8 mouse cellular contexts compared by ENCODE assay signal in the genomic region with DNA sequence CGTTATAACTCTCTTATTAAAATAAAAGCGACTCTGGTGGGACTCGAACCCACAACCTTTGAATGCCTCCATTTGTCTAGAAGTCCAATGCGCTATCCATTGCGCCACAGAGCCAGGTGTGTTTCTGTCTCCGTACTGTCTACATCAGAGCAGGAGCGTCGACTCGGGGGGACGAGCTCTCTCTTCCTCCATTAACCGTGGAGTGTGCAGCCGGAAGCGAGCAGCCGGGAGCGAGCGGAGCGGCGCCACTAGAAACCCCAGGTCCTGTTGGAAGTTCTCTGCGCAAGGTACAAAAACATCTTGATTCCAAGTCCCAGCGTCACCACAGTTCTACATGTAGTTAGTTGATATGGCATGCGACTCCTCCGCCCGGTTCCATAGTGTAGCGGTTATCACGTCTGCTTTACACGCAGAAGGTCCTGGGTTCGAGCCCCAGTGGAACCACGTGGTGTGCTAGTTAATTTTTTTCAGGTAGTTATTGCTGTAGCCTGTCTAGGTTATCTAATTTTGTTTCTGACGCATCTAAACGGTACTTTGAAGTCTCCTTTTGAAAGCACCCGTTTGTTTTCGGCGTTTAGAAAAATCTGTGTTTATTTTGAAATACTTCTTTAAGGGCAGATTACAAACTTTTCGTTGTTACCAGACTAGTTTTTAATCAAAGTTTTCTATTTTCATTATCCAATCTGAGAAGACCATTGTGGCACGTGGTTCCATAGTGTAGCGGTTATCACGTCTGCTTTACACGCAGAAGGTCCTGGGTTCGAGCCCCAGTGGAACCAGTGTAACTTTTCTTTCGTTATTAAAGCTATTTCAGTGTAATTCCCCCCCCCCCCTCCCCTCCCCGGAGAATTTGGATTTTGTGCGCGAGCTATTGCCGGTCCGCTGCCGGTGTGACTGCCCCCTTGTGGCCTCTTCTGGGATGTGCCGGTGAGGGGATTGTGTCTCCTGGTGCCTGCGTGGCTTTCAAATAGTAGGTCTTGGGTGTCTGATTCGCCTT. TPM values are rescaled to one million over a fixed set of nuclear protein-coding genes. Genes with fewer than 3 reads are reported as not detected.
DNase-seq lines count a peak whose midpoint lies in the region; ATAC-seq and TF ChIP-seq lines count a peak whose summit lies in the region.

No protein-coding gene starts in this region.

- peak overlapping the region; percentile 8; the same call in 1 of the 2 replicates for H3K9ac ChIP-seq in forebrain, embryonic 12.5 days
- peak overlapping the region; percentile 58 for H3K9ac ChIP-seq in heart, postnatal 0 days (replicated peaks; ENCODE audit: low read depth, low read length)
- peak overlapping the region; percentile 2; the same call in 1 of the 2 replicates for H3K9ac ChIP-seq in liver, embryonic 14.5 days (replicated peaks)
- H3K9ac ChIP-seq in stomach, embryonic 15.5 days = 0 out of 2 replicates have a peak overlapping the region, but pooled peaks have one; percentile 26

- TF ChIP-seq CTCF in E14TG2a.4 (conservative IDR thresholded peaks at IDR 0.05; ENCODE audit: low read length) = peak; percentile 70
- TF ChIP-seq CTCF in heart, postnatal 0 days (IDR thresholded peaks at IDR 0.05; ENCODE audit: low read depth) = peak; percentile 76
- TF ChIP-seq CTCF in liver, embryonic 14.5 days (IDR thresholded peaks at IDR 0.05; ENCODE audit: low read depth) = peak; percentile 90

- peaks cover 11% of the 10 kb centered on the region for H3K27me3 ChIP-seq in E14TG2a.4 (ENCODE audit: insufficient read depth, low read length)
- no peaks in the 10 kb centered on the region for H3K27me3 ChIP-seq in forebrain, embryonic 12.5 days
- H3K27me3 ChIP-seq in heart, postnatal 0 days (ENCODE audit: control insufficient read depth, insufficient read depth, low read length) = no peaks in the 10 kb centered on the region
- H3K27me3 ChIP-seq in liver, embryonic 14.5 days (ENCODE audit: control insufficient read depth, insufficient read depth, low read length) = no peaks in the 10 kb centered on the region
- no peaks in the 10 kb centered on the region for H3K27me3 ChIP-seq in stomach, embryonic 15.5 days (replicated peaks)

- WGBS in forebrain, embryonic 12.5 days = under 1% methylated on average over 49 of the region's 49 CpGs
- WGBS in heart, postnatal 0 days = under 1% methylated on average over 49 of the region's 49 CpGs
- under 1% methylated on average over 49 of the region's 49 CpGs for WGBS in liver, embryonic 14.5 days (ENCODE audit: insufficient replicate concordance)
- under 1% methylated on average over 49 of the region's 49 CpGs for WGBS in stomach, embryonic 15.5 days

- ATAC-seq in forebrain, embryonic 12.5 days (ENCODE audit: low FRiP score) = peak; percentile 85
- peak; percentile 75 for ATAC-seq in heart, postnatal 0 days (ENCODE audit: insufficient read depth, low read depth)
- ATAC-seq in liver, embryonic 14.5 days (ENCODE audit: insufficient read depth) = peak; percentile 76
- peak; percentile 80 for ATAC-seq in stomach, embryonic 15.5 days (ENCODE audit: insufficient read depth, low FRiP score, low read depth)

- peak overlapping the region; percentile 63 for H3K4me2 ChIP-seq in forebrain, embryonic 12.5 days
- peak overlapping the region; percentile 92 for H3K4me2 ChIP-seq in heart, postnatal 0 days (ENCODE audit: low read depth, low read length)
- H3K4me2 ChIP-seq in liver, embryonic 14.5 days (ENCODE audit: low read depth) = peak overlapping the region; percentile 85
- H3K4me2 ChIP-seq in stomach, embryonic 15.5 days = peak overlapping the region; percentile 75

- TF ChIP-seq EP300 in heart, postnatal 0 days (IDR thresholded peaks at IDR 0.05; ENCODE audit: low read depth) = 0 out of 2 replicates have a peak, but pooled peaks have one; percentile 49
- TF ChIP-seq EP300 in liver, embryonic 14.5 days (IDR thresholded peaks at IDR 0.05; ENCODE audit: low read depth) = no peak

- peak overlapping the region; percentile 89 for H3K4me3 ChIP-seq in E14TG2a.4 (replicated peaks; ENCODE audit: low read length)
- H3K4me3 ChIP-seq in forebrain, embryonic 12.5 days (replicated peaks) = peak overlapping the region; percentile 65
- peak overlapping the region; percentile 59 for H3K4me3 ChIP-seq in heart, postnatal 0 days (ENCODE audit: low read depth, low read length)
- peak overlapping the region; percentile 63 to 79 for H3K4me3 ChIP-seq in liver, embryonic 14.5 days (ENCODE audit: insufficient read depth in 1 of 2, low read depth in 2 of 2, low read length in 2 of 2)
- peak overlapping the region; percentile 69 for H3K4me3 ChIP-seq in stomach, embryonic 15.5 days (replicated peaks)

- DNase-seq in c-Kit-positive CD71-positive TER-119-positive erythroid progenitor cells, embryonic 14.5 days (ENCODE audit: low spot score) = peak; percentile 94
- DNase-seq in heart, postnatal 0 days (ENCODE audit: low spot score) = peak; percentile 88
- peak; percentile 87 to 88 for DNase-seq in kidney, postnatal 36 days
- peak; percentile 82 to 87 (median 85) for DNase-seq in liver, embryonic 14.5 days (ENCODE audit: low read depth in 3 of 3, low spot score in 3 of 3)
- peak; percentile 96 for DNase-seq in neural tube, embryonic 10.5 days (ENCODE audit: extremely low spot score, low spot score)

- H3K4me1 ChIP-seq in E14TG2a.4 (replicated peaks; ENCODE audit: low read depth, low read length) = peaks cover 41% of the 10 kb centered on the region
- H3K4me1 ChIP-seq in forebrain, embryonic 12.5 days = peaks cover 11% of the 10 kb centered on the region
- peaks cover 8% of the 10 kb centered on the region; the same call in 1 of the 2 replicates for H3K4me1 ChIP-seq in heart, postnatal 0 days (ENCODE audit: control insufficient read depth, insufficient read depth)
- peaks cover 8 to 19% of the 10 kb centered on the region in 2 experiments for H3K4me1 ChIP-seq in liver, embryonic 14.5 days (replicated peaks; ENCODE audit: control insufficient read depth in 2 of 2, insufficient read depth in 2 of 2, low read length in 1 of 2)
- H3K4me1 ChIP-seq in stomach, embryonic 15.5 days = peaks cover 6% of the 10 kb centered on the region; the same call in 1 of the 2 replicates

- H3K9me3 ChIP-seq in E14TG2a.4 (ENCODE audit: low read length) = no peaks in the 10 kb centered on the region
- no peaks in the 10 kb centered on the region for H3K9me3 ChIP-seq in forebrain, embryonic 12.5 days
- H3K9me3 ChIP-seq in heart, postnatal 0 days (replicated peaks; ENCODE audit: control insufficient read depth, low read length) = no peaks in the 10 kb centered on the region
- H3K9me3 ChIP-seq in liver, embryonic 14.5 days (ENCODE audit: control insufficient read depth, low read length) = no peaks in the 10 kb centered on the region
- no peaks in the 10 kb centered on the region for H3K9me3 ChIP-seq in stomach, embryonic 15.5 days

- no peaks in the 10 kb centered on the region for H3K36me3 ChIP-seq in E14TG2a.4 (ENCODE audit: insufficient read depth, low read length)
- no peaks in the 10 kb centered on the region for H3K36me3 ChIP-seq in forebrain, embryonic 12.5 days (replicated peaks)
- H3K36me3 ChIP-seq in heart, postnatal 0 days (replicated peaks; ENCODE audit: control insufficient read depth, insufficient read depth, low read length) = no peaks in the 10 kb centered on the region
- H3K36me3 ChIP-seq in liver, embryonic 14.5 days (replicated peaks; ENCODE audit: control insufficient read depth, insufficient read depth, low read depth) = no peaks in the 10 kb centered on the region
- no peaks in the 10 kb centered on the region for H3K36me3 ChIP-seq in stomach, embryonic 15.5 days

- H3K27ac ChIP-seq in forebrain, embryonic 12.5 days = peak overlapping the region; percentile 69
- peak overlapping the region; percentile 91 for H3K27ac ChIP-seq in heart, postnatal 0 days (ENCODE audit: low read depth)
- H3K27ac ChIP-seq in liver, embryonic 14.5 days = peak overlapping the region; percentile 59
- peak overlapping the region; percentile 91 for H3K27ac ChIP-seq in stomach, embryonic 15.5 days

RNA-seq across cellular contexts. Expression of a gene that starts 29.3 kb away (rescaled TPM):
- polyA plus RNA-seq in forebrain, embryonic 12.5 days (2016; fragmentation: Nextera tagmentation; extraction: Ambion mirVana) = 0.04 TPM in 1 of 2 replicates, not detected in the other
- total RNA-seq in heart, postnatal 0 days (2014; rRNA removed; ENCODE audit: low replicate concordance) = not detected in 2 replicates
- polyA plus RNA-seq in heart, postnatal 0 days (2015; fragmentation: Nextera tagmentation; extraction: Ambion mirVana) = not detected in 2 replicates
- polyA plus RNA-seq in liver, embryonic 14.5 days (2012; rRNA removed) = not detected in 2 replicates
- not detected in 2 replicates for polyA plus RNA-seq in liver, embryonic 14.5 days (2014; fragmentation: Nextera tagmentation; extraction: Ambion mirVana)
- polyA plus RNA-seq in stomach, embryonic 15.5 days (2015; fragmentation: Nextera tagmentation; extraction: Ambion mirVana) = not detected in 2 replicates

RNA-seq across cellular contexts. Expression of a gene that starts 46.1 kb away (rescaled TPM):
- 5.8 and 6.3 TPM in 2 replicates for polyA plus RNA-seq in forebrain, embryonic 12.5 days (2016; fragmentation: Nextera tagmentation; extraction: Ambion mirVana)
- total RNA-seq in heart, postnatal 0 days (2014; rRNA removed; ENCODE audit: low replicate concordance) = 32.7 and 43.2 TPM in 2 replicates
- 4.7 and 5.1 TPM in 2 replicates for polyA plus RNA-seq in heart, postnatal 0 days (2015; fragmentation: Nextera tagmentation; extraction: Ambion mirVana)
- polyA plus RNA-seq in liver, embryonic 14.5 days (2012; rRNA removed) = 8.2 and 11.7 TPM in 2 replicates
- 3.9 and 5.0 TPM in 2 replicates for polyA plus RNA-seq in liver, embryonic 14.5 days (2014; fragmentation: Nextera tagmentation; extraction: Ambion mirVana)
- 4.9 and 5.0 TPM in 2 replicates for polyA plus RNA-seq in stomach, embryonic 15.5 days (2015; fragmentation: Nextera tagmentation; extraction: Ambion mirVana)

RNA-seq across cellular contexts. Expression of a gene that starts 50.6 kb away (rescaled TPM):
- polyA plus RNA-seq in forebrain, embryonic 12.5 days (2016; fragmentation: Nextera tagmentation; extraction: Ambion mirVana) = not detected in 2 replicates
- total RNA-seq in heart, postnatal 0 days (2014; rRNA removed; ENCODE audit: low replicate concordance) = not detected in 2 replicates
- not detected in 2 replicates for polyA plus RNA-seq in heart, postnatal 0 days (2015; fragmentation: Nextera tagmentation; extraction: Ambion mirVana)
- polyA plus RNA-seq in liver, embryonic 14.5 days (2012; rRNA removed) = not detected in 2 replicates
- polyA plus RNA-seq in liver, embryonic 14.5 days (2014; fragmentation: Nextera tagmentation; extraction: Ambion mirVana) = not detected in 2 replicates
- not detected in 2 replicates for polyA plus RNA-seq in stomach, embryonic 15.5 days (2015; fragmentation: Nextera tagmentation; extraction: Ambion mirVana)

Comparison
In these comparisons a context has a peak if more than half of its experiments do, and no peak if none do; other contexts are left out.
1. Peak in every context shown above with its lines: DNase-seq, ATAC-seq, H3K4me3 ChIP-seq and H3K27ac ChIP-seq.
2. H3K9ac ChIP-seq: peak in every context shown above with its lines; median percentile 58 in heart, postnatal 0 days; 26 in stomach, embryonic 15.5 days; 8 in forebrain, embryonic 12.5 days; 2 in liver, embryonic 14.5 days.